Mouse (Mus musculus): ENCODE results near the gene Ghrh. TPM values are rescaled to one million over a fixed set of nuclear protein-coding genes. Genes with fewer than 3 reads are reported as not detected.

The Ghrh gene
- polyA plus RNA-seq, 1 experiment = not detected

DNA sequence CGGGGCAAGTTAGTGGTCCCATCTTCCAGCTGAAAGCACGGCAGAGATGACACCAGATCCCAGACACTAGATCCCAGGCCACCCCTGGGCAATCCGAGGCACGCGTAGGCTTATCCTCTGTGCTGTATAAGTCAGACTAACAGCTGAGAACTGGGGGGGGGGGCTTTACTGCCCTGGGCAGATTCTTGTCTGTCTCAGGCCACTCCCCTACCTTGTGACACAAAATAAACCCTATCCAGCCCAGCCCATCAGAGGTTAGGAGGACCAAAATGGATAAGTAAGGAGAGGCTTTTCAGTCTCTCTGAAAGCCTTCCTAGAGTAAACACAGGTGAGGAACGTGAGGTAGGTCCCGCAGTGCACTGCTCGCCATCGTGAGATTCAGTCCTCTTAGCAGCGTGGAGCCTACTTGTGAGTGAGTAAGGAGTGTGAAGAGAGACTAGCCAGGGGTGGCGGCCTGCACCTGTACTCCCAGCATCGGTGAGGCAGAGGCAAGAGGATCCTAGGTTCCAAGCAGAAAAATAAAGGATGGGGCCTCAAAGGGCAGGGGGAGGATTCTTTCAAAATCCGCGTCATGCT, 30.9 kb downstream of the Ghrh start:
- no peak for TF ChIP-seq CTCF (IDR thresholded peaks at IDR 0.05; ENCODE audit: insufficient read depth, low read depth, low read length)
- TF ChIP-seq POLR2A (IDR thresholded peaks at IDR 0.05; ENCODE audit: insufficient read depth, low read depth, low read length) = no peak
- H3K4me1 ChIP-seq (ENCODE audit: control insufficient read depth, insufficient read depth, low read length) = peaks cover 7% of the 10 kb centered on the region; the same call in 1 of the 2 replicates
- WGBS = 94% methylated on average over 14 of the region's 14 CpGs

DNA sequence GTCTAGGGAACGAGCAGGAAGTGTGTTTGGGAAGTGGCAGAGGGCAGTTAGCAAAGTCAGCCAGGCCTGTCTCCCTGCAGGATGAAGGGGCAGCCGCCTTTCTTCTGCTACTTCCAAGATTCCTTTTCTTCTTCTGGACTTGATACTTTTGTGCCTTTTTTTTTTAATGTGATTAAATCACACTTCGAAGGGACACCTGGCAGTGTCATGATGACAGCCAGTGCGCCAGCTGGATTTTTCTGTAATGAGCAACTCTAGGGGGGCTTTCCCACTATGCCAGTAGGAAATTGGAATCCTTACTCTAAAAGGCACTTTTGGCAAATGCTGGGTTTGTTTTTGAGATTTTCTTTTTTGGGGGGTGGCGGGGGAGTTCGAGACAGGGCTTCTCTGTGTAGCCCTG, 31.8 kb downstream of the Ghrh start:
- 76% methylated on average over 6 of the region's 6 CpGs for WGBS
- H3K27ac ChIP-seq (ENCODE audit: insufficient read depth, low read depth, low read length) = no peak overlapping the region
- no peak for TF ChIP-seq CTCF (IDR thresholded peaks at IDR 0.05; ENCODE audit: insufficient read depth, low read depth, low read length)
- no peak for TF ChIP-seq POLR2A (IDR thresholded peaks at IDR 0.05; ENCODE audit: insufficient read depth, low read depth, low read length)
- peaks cover 7% of the 10 kb centered on the region; the same call in 1 of the 2 replicates for H3K4me1 ChIP-seq (ENCODE audit: control insufficient read depth, insufficient read depth, low read length)
- no peak overlapping the region for H3K4me3 ChIP-seq (ENCODE audit: insufficient read depth, low read depth, low read length)

More for the DNA sequence above, 30.9 kb downstream of the Ghrh start:
- H3K4me3 ChIP-seq (ENCODE audit: insufficient read depth, low read depth, low read length) = no peak overlapping the region
- H3K27ac ChIP-seq (ENCODE audit: insufficient read depth, low read depth, low read length) = no peak overlapping the region

DNA sequence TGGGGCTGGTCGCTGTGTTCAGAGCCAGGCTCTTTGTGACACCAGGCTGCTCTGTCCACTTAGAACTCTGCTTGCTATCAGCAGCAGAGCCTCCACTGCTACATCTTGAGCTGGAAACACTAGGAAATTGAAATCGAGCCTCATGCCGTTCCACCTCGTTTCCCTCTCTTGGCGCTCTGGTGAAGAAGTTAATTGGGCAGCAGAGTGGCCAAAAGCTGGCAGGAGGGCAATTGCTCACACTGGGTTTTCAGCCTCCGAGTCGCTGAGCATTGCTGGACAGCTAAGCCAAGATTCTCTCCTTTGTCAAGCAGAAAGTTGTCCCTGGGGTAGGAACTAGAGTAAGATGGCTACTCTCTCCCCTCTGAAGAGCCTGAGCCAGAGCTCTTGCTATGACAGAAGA, 33.0 kb downstream of the Ghrh start:
- TF ChIP-seq POLR2A (IDR thresholded peaks at IDR 0.05; ENCODE audit: insufficient read depth, low read depth, low read length) (no peak), CTCF (IDR thresholded peaks at IDR 0.05; ENCODE audit: insufficient read depth, low read depth, low read length) (no peak)
- peaks cover 7% of the 10 kb centered on the region; the same call in 1 of the 2 replicates for H3K4me1 ChIP-seq (ENCODE audit: control insufficient read depth, insufficient read depth, low read length)
- H3K27ac ChIP-seq (ENCODE audit: insufficient read depth, low read depth, low read length) = no peak overlapping the region
- 35% methylated on average over 7 of the region's 7 CpGs for WGBS
- H3K4me3 ChIP-seq (ENCODE audit: insufficient read depth, low read depth, low read length) = no peak overlapping the region

DNA sequence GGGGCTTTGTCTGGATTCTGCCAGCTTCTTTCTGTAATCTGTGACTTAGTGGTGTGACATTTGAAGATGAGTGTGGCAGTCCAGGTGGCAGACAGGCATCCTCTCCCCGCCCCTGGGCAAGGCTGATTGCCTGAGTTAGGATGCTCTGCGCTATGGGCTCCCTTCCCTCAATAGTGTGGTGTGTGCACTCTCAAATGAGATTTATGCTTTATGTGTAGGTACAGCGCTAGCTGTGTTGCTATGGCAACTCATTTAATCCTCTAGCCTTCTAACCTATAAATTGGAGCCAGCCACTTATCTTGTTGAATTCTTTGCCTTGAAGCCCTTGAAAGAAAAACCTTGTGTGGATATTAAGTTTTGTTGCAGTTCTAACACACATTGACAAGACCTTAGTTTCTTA, 33.6 kb downstream of the Ghrh start:
- Histone ChIP-seq H3K27ac (ENCODE audit: insufficient read depth, low read depth, low read length) (no peak overlapping the region), H3K4me1 (ENCODE audit: control insufficient read depth, insufficient read depth, low read length) (peaks cover 7% of the 10 kb centered on the region; the same call in 1 of the 2 replicates), H3K4me3 (ENCODE audit: insufficient read depth, low read depth, low read length) (no peak overlapping the region)
- TF ChIP-seq POLR2A (IDR thresholded peaks at IDR 0.05; ENCODE audit: insufficient read depth, low read depth, low read length) (no peak), CTCF (IDR thresholded peaks at IDR 0.05; ENCODE audit: insufficient read depth, low read depth, low read length) (no peak)
- 71% methylated on average over 3 of the region's 3 CpGs for WGBS

DNA sequence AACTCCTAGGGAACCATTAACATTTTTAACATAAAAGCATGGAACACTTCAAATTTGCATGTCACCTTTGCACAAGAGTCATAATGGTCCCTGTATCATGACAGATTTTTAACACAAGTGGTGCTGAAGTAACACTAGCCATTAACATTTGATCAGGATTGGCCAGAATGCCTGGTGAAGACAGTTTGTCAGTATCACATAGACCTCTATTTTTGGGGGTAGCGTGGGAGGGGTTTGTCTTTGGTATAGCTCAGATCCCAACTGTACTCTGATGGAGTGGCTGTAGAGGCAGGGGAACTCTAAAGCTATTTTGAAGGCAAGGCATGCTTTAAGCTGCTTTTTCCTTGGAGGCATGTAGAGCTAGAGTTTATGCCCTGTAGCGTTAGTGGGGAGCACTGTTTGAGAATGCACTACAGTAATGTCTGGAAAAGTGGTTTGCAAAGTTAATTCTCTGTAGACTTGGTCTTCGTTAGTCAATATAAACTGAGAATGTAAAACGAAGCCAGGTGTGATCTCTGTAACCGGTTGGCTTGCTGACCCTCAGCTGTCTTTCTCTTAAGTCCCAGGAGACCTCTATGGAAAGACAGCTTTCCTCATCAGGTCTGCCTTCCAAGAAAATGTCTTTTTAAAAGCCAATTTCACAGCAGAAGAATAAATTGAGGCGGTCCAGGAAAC, 36.2 kb downstream of the Ghrh start:
- Histone ChIP-seq H3K4me3 (ENCODE audit: insufficient read depth, low read depth, low read length) (no peak overlapping the region), H3K27ac (ENCODE audit: insufficient read depth, low read depth, low read length) (no peak overlapping the region), H3K4me1 (ENCODE audit: control insufficient read depth, insufficient read depth, low read length) (peaks cover 7% of the 10 kb centered on the region; the same call in 1 of the 2 replicates)
- TF ChIP-seq POLR2A (IDR thresholded peaks at IDR 0.05; ENCODE audit: insufficient read depth, low read depth, low read length) (no peak), CTCF (IDR thresholded peaks at IDR 0.05; ENCODE audit: insufficient read depth, low read depth, low read length) (no peak)
- 93% methylated on average over 6 of the region's 6 CpGs for WGBS

DNA sequence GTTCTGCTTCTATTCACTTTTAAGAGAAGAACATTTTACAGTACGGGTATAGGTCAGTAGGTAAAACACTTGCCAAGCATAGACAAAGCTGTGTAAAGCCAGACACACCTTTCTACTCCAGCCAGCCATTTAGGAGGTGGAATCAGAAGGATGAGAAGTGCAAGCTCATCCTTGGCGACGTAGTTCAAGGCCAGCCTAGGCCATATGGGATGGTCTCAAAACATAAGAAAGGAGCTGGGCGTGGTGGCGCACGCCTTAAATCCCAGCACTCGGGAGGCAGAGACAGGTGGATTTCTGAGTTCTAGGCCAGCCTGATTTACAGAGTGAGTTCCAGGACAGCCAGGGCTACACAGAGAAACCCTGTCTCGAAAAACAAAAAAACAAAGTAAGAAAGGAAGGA, 37.7 kb downstream of the Ghrh start:
- TF ChIP-seq CTCF (IDR thresholded peaks at IDR 0.05; ENCODE audit: insufficient read depth, low read depth, low read length) = no peak
- no peak for TF ChIP-seq POLR2A (IDR thresholded peaks at IDR 0.05; ENCODE audit: insufficient read depth, low read depth, low read length)
- H3K4me3 ChIP-seq (ENCODE audit: insufficient read depth, low read depth, low read length) = no peak overlapping the region
- H3K27ac ChIP-seq (ENCODE audit: insufficient read depth, low read depth, low read length) = no peak overlapping the region
- WGBS = 99% methylated on average over 8 of the region's 8 CpGs
- H3K4me1 ChIP-seq (ENCODE audit: control insufficient read depth, insufficient read depth, low read length) = peaks cover 7% of the 10 kb centered on the region; the same call in 1 of the 2 replicates

DNA sequence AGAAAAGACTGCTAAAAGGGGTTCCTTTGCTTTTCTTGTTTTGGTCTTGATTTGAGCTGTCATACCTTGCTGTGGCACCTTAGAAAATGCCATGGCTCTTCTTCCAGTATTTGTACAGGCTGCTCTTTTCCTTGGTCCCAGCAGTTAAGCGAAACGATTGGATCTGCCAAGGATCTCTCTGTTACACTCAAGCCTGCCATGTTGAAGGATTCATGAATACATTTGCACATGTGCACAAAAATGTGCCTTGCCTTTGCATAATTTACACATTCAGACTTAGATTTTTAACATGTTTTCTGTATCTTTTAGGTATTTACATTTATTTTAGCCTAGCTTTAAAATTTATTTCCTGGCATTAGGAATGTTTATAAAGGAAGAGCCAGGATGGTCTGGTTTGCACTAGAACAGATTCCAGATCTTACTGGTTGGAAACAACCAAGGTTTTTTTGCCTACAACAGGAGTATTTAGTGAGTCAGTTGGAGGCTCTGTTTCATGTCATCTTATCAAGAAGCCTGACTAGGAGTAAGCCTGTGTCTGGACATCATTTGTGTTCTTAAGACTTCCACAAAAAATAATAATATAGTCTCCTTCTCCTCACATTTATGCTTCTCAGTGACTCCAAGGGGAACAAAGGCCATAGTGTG, 38.9 kb downstream of the Ghrh start:
- Histone ChIP-seq H3K27ac (ENCODE audit: insufficient read depth, low read depth, low read length) (no peak overlapping the region), H3K4me1 (ENCODE audit: control insufficient read depth, insufficient read depth, low read length) (0 out of 2 replicates have a peak, but pooled peaks cover 2% of the 10 kb centered on the region), H3K4me3 (ENCODE audit: insufficient read depth, low read depth, low read length) (no peak overlapping the region)
- 52% methylated on average over 2 of the region's 2 CpGs for WGBS
- TF ChIP-seq CTCF (IDR thresholded peaks at IDR 0.05; ENCODE audit: insufficient read depth, low read depth, low read length) (no peak), POLR2A (IDR thresholded peaks at IDR 0.05; ENCODE audit: insufficient read depth, low read depth, low read length) (no peak)

DNA sequence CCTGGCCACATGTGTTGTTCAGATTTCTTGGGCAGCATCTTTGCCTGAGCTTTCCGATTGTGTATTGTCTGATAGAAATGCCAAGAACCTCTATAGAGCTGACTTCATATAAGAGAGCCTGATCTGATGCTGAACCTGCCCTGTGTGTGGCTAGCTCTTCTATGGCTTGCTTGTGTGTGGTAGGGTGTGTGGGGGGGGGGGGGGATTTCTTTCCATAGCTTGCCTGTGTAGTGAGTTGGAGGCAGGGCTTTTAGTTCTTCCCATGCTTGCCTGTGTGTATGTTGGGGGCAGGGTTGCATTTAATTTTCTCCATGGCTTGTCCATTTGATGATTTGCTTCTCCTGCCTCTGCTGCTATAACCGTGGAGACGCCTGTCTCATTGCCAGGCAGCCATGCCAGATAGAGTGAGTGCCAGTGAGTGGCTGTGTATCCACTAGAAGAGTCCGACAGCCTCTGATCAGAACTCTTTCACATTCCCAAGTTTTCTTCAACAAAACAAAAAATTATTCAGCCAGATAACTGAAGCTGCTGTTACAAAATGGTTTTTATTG, 39.5 kb downstream of the Ghrh start:
- H3K4me1 ChIP-seq (ENCODE audit: control insufficient read depth, insufficient read depth, low read length) = 0 out of 2 replicates have a peak, but pooled peaks cover 2% of the 10 kb centered on the region
- WGBS = 53% methylated on average over 4 of the region's 4 CpGs
- H3K4me3 ChIP-seq (ENCODE audit: insufficient read depth, low read depth, low read length) = no peak overlapping the region
- TF ChIP-seq CTCF (IDR thresholded peaks at IDR 0.05; ENCODE audit: insufficient read depth, low read depth, low read length) = no peak
- TF ChIP-seq POLR2A (IDR thresholded peaks at IDR 0.05; ENCODE audit: insufficient read depth, low read depth, low read length) = no peak
- no peak overlapping the region for H3K27ac ChIP-seq (ENCODE audit: insufficient read depth, low read depth, low read length)
